Mouse (Mus musculus) spleen, adult 18-20 months (tissue): ENCODE measurements around the gene Cited2.

Experiments
- DNase-seq, 2 experiments: peaks; one replicate each; pipeline ENCODE4 v3.0.0; 2022; ENCODE audit warnings: mixed read lengths in 2 of 2

Gene Cited2

DNA sequence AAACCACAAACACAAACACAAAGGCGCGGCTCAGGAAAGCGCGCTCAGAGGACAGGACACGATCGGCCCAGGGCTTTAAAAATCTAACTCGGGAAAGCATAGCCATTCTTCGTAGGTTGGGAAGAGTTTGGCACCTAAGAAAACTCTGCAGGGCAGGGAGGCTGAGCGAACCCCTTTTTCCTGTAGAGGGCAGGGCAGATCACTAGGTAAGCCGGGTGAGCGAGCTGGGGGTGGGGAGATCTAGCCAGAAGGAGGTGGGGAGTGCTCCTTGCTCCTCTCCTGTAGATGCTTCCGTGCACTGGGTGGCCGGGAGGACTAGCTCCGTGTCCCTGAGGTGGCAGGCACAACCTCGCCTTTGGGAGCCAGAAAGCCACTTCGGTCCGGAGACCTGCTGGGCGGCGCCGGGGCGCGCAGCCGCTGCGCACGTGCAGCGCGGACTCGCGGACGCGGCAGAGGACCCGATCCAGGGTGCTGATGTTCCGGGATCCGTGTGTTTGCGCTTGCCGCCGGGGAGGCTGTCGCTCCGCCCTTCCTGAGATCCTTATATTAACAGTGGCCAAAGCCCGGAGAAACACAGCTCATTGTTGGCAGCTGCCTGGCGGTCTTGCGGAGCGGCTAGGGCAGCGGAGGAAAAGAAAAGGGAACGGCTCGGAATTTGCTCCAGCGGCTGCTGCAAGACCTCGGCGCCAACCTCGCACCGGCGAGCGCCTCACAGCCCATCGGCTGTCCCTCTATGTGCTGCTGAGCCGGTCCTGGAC lies at the start of gene Cited2:
Gene Cited2, plus strand, starts transcription at position 566 of the 758 bp plus-strand sequence.
- peak; percentile 94 to 99 for DNase-seq

DNA sequence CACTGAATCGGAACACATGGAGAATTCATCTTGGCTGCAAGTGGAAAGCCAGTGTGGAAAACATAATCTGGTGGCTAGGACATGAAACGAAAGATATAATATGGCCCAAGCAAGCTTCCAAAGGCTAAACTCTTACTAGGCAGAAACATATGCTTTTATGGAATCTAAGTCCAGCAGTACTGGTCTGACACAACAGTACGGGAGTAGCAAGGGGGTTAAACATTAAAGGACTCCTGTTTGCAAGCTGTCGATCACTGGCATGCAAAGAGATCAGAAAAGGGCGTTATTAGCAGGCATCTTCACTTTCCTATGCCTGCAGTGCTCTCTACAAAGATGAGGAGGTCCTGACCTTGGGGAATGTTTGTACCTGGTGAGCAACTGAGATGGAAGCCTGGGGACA lies 48.6 kb upstream of the Cited2 start:
- DNase-seq, result no peak

DNA sequence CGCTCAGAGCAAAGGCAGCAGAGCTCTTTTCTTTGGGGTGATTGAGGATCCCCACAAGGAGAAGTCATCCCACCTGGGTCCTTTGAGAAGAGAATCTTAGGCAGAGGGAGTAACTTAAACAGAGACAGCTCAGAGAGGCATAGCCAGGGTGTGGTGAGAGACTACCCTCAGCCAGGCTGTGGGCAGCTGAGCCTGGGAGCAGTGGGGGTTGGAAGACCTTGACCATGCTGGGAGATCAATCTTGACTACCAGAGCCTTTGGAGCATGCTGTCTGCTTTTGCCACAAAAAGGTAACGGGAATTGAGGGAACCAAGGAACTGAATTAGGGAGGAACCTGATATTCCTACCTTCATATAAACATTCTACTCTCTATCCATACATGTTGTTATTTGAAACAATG lies 48.1 kb upstream of the Cited2 start:
- DNase-seq, result no peak

DNA sequence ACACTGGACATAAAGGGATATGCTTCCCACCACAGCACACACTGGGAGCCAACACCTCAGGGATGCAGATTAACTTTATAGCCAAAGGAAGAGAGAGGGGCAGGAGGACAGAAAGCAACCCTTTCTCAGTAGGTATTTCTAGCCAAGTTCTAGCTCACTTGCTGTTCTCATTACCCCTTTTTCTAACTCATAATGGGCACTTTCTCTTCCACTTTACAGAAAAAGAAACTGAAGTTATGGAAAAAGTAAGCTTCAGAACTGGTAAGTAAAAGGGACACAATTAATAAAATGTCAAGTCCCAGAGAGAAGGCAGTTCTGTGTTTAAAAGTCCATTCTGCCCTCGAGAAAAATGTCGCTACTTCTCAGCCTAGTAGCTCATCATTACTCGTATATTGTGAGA lies 46.6 kb upstream of the Cited2 start:
- no peak for DNase-seq

DNA sequence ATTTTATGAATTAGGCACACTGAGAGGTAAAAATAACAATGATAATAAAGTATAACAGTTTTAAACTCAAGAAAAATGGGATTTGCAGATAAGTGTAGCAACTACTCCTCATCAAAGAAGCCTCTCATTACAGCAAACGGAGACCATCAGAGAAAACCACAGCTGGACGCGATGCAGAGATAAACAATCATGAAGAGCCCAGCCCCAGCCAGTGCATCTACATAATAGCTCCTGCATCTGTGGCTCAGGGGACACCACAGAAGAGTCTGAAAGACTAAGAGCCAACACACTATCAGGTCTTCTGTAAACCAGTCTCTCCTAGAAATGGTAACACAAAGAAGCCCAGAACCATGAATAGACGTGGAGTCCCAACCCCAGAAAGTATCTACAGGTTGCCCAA lies 45.7 kb upstream of the Cited2 start:
- no peak for DNase-seq

DNA sequence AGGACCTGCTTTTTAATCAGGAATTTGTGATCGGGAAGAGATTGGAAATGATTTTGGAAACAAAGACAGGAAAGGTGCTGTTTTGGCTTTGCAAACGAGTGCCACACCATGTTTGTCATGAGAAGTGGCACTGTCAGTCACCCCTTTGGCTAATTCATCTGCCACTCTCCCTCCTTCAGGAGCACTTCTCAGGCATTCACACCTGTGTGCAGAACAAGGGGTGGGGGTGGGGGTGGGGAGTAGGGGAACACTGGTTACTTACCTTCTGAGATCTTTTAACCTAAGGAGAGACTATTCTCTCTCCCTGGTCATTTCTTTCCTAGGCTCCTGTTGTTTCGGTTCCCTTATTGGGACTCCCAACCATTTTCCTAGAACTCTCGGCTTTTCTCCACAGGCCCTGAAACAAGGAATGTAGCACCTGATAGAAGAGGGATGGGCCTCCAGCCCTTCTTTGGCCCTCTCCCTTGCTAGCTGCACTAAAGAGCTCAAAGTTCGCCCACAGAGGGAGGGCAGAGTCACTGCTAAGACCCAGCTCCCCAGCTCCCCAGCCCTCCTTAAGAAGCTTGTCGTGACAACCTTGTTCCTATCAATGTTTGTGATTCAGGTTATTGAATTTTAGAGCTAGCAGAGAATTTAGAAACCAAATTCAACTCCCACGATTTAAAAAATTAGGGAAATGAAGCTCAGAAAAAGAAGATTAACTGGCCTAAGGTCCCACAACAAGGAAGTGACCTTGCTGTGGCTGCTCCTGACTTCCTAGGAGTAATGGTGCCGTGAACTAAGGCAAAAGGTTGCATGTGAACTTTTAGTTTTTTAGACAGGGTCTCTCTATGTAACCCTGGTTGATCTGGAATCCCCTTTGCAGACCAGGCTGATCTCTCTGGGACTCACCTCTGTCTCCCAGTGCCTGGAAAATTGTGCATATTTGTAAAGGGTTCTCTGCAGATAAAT lies 42.3 kb upstream of the Cited2 start:
- no peak for DNase-seq

DNA sequence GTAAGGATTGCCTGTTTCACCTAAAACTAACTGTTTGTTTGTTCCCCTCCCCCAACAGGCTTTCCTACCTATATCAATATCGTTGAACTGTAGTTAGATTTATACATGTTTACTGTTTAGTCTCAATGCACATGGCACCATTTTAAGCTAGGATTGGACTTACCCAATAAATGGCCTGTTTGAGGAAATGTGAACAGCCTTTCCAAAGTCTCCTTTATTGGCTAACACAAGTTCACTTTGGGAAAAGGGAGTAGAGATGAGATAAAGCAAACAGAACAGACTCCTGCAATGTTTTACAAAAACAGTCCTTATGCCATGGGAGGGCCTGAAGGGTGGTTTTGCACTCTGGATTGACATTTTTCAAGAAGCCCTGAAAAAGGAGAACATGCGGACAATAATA lies 41.6 kb upstream of the Cited2 start:
- DNase-seq, result no peak

DNA sequence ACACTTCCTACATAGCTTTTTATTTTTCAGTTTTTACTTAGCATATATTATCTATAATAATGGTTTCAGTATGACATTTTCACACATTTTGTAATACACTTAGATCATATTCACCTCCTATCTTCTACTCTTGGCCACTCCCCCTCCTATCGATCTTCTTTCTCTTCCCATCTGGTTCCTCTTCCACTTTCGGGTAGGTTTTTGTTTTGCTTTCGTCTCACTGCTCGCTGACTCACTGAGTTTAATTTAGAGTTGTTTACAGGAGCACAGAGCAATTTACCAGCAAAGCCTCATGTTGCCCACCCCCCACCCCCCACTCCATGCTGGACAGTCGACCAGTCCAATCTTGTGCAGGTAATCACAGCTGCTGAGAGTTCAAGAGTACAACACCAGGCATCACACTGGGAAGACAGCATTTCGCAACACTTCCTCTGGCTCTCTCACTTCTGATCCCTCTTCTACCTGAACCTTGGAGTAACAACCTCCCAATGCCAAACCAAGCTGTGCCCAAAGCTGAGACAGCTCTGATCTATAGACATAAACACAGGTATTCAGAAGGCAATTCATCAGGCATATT lies 39.1 kb upstream of the Cited2 start:
- no peak for DNase-seq

DNA sequence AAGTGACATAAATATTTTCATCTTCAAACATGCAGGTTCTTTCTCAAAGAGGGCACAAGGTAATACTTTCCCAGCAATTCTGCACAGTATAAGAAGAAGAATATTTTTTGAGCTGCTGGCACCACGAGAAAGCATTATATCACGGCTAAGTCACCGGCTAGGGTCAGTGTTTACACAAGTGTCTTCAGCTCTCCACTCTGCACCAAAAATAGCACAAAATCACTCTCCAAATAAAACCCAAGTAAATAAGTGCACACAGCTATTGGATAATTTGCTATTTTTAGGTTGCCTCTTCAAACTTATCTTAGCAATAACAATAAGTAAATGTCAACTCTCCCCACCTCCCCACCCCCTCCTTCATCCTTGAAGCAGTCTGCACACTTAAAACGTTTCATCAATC lies 33.2 kb upstream of the Cited2 start:
- no peak for DNase-seq

DNA sequence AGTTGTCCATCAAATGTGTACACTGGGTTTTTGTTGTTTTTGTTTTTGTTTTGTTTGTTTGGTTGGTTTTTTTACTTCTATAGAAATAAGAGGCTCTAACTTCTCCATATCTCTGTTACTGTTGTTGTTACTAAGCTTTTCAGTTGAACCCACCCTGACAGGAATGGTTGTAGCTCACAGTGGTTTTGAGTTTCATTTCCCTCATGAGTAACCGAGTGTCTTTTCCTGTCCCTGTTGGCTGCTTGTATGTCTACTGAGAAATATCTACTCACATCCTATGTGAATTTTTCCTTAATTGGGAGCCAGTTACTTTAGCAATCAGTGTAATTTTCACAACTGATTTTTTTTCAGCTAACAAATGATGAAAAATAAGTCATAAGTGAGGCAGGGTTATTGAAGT lies 31.3 kb upstream of the Cited2 start:
- DNase-seq, result no peak

DNA sequence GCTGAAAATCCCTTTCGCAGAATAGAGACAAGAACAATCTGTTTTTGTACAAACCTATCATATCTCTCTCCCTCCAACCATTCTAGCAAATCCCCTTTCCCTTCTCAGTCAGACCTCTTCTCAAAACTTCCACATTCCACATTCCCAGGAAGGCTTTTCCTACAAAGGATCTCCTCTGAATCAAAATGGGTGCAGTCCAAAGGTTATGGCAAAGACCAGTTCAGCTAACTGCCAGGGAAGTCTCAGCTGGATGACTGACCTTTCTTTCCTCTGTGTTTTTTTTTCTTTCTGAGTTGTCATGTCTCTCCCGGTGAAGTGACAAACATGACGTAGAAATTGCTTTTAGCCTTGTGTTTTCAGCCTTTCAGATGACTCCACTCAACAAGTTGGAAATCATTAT lies 27.2 kb upstream of the Cited2 start:
- DNase-seq, result no peak

DNA sequence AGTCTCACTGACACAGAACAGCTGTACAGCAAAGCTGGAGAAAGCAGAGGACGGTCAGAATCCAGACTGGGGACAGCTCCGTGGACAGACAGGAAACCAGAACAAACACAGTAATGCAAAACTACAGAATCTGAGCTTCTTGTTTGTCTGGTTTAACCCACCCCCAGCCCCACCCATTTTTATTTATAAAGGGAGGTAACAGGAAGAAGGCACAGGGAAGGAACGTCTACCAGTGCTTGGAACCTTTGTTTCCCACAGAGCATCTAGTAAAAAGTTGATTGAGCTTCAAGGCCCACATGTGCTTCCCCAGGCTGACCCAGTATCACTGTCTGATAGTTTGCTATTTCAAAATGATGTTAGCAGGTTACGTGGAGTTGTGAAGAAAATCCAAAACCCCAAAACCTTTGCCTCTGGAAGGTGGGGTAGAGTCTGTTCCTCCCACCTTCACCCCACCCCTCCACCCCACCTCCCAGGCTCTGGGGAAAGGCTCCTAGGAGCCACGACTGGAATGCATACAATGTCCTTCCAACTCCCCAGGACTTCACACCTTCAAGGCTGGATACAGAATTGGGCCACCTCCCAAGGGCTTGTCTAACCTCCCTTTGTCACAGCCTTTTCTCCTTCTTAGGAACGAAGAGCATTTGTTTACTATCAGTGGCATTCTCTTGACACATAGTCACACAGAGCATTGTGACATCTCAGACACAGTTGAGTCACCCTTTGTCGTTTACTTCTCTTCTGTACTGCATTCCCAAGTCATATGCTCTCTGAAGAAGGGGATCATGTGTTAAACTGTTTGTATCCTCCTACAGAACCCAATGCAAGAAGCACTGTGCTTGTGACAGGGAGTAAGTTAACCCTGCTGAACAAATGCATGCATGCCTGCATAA lies 25.4 kb upstream of the Cited2 start:
- DNase-seq, result no peak

DNA sequence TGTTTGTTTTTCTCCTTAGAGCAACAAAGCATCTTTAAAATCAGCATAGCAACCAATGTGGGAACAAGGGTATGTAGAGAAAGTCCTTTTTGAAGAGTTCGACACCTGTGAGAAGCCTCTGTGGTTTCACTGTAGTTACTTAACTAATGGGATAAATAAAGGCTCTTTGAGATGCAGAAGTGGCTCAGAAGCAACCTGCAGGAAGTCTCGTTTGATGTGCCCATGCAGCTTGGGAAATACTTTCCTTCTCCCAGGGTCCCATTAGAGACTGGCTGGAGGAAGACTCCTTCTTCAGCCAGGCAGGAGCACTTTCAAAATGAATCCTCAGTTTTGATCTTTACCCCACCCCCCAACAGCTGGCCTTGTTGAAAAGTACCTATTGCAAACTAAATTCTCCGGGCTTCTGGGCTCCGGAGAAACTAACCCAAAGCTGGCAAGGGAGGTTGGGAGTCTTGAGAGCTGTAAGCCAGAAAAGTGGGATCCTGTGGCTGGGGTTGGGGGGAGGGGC lies 17.5 kb upstream of the Cited2 start:
- DNase-seq, result no peak

DNA sequence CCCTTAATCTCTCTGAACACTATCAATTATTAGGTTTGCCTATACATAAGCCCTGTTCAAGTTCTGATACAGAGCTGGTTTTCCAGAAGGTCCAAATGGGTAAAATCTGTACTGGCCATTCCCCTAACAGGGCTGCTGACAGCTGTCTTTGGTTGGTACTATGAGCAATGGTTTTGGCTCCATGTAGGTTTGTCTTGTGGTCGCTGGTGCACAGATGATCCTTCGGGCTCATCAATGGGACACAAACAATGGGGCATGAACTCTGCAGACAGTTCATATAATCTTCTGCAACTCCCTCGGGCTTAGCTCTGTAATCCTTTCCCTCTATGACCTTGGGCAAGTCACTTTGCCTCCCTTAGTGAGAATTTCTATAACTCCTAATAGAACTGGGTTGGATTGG lies 12.3 kb upstream of the Cited2 start:
- no peak for DNase-seq

DNA sequence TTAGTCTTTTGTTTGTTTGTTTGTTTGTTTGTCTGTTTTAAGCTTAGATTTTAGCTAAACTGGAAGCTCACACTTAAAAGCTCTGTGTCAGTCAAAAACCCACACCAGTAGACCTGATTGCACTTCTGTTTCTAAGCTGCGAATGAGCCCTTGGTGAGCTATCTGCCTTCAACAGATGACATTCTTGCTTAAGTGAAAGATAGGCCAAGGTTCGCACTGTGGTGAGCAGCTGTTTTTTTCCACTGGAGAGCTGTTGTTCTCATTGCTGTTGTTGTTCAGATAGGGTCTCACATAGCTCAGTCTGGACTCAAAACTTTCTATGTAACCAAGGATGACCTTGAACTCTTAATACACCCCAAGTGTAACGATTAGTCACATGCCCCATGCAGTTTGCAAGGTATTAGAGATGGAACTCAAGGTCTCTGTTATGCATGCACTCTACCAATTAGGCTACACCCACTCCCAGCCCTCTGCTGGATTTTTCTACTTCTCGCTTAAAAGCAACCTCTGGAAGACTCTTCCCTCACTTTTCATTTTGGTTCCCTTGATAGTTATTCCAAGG lies 3.9 kb upstream of the Cited2 start:
- DNase-seq, result no peak

DNA sequence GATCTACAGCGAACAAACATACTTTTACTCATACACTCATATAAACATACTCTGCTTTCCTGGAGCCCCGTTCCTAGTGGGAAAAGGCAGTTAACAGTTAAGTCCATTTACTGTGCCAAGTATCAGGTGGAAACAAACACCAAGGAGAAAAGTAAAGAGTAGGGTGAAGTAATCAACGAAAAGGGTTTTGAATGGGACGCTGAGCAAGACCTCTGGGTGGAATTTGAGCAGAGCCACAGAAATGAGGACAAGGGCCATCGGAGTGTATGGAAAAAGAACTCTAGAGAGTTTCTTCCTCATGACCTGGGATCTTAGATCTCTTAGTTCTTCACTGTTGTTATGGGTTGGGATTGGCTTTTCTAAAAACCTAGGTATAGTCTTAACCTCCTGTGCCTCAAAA lies 3.4 kb upstream of the Cited2 start:
- DNase-seq, result no peak

DNA sequence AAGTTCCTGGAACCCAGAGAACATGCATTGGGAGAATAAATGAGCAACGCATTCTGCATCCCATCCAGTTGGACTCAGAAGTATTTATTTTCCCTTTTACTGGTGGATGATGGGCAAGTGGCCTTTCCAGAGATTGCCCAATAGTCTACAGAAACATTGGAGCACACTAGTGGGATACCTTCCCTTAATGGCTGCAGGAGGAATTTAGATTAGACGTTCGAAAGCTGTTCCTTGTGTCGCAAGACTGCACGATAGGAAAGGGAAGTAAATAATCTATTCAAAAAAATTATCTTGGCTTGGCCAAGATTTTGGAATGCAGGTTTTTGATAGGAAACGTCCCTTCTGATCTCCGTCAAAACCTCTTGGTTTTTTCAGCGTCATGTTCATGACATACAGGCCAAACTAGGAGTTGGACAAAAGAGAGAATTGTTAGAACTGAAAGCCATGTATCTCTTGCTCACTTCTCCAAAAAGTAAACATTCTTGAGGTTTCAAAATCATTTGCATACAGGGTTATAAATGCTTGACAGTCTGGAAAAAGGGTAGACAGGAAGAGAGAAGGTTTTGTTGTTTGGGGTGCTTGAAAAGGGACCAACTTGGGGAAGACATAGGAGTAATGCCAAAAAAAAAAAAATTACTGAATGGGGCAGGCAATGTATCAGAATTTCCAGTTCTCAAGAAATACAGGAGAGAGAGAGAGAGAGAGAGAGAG lies 2.0 kb upstream of the Cited2 start:
- no peak for DNase-seq

DNA sequence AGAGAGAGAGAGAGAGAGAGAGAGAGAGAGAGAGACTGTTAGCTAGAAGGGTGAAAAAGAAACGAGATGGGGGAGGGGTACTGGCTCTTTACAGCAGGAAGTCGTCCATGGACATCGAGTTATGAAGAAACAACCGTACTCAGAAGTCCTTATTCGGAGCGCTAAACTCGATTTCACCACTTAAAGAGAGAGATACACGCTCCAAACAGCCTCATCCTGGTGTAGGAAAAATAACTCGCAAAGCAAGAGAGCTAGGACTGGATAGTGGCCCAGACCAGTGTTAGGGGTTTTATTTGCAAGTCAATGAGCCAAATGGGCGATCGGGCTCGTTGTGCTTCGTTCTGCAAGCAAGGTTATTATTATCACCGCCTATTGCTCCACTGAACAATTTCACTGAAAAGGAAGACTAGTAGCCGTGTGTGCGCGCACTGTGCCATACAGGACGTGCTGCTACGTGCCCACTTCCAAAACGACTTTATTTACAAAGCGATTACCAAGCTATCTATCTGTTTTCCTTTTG lies 1.4 kb upstream of the Cited2 start:
- peak; percentile 37 to 49 for DNase-seq

DNA sequence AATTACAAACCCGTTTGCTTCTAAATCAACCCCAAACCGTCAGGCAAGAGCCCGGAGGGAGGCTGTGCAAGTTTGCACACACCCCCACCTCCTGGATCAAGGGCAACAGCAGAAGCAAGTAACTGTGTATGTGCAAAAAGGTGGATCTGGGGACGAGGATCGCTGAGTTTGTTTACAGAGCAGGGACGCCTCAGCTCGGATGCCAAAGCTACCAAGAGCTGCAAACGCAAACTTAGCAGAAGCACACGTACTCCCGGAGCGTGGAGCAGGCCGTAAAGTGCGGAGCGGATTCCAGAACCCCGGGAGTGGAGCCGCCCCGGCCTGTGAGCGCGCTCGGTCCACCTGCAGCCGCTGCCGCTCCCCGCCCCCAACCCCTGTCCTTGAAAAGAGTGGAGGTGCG lies 860 bp upstream of the Cited2 start:
- peak; percentile 85 to 95 for DNase-seq

DNA sequence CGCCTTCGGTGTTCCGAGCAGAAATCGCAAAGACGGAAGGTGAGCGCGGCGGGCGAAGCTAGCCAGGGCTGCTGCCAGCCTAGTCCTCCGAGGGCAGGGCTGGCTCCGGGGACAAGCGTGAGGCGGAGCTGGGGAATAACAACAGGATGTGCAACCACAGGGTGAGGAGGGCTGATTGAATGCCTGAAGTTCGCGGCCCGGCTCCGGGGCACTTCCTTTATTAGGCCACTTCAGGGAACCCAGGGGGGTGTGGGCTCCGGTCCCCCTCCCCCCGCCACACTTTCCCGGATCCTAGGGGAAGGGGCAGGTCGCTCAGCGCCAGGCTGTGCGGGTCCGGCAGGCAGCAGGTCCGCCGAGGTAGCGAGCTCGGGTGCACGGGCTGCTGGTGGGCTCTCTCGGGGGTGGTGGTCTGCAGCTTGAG lies 413 bp downstream of the Cited2 start:
- DNase-seq, result peak in 1 of 2 experiments; percentile 68
